Mouse (Mus musculus): ENCODE results near the gene Slc10a7. TPM values are rescaled to one million over a fixed set of nuclear protein-coding genes. Genes with fewer than 3 reads are reported as not detected.
"Not testable (repeated sequence)": the region's sequence is repeated elsewhere in the genome, so short reads cannot be mapped to it uniquely, and the experiment has no call there.

Slc10a7 gene
- polyA plus RNA-seq, 1 experiment from 2014 or later, result 13.4 TPM

GRCm38 (mm10) chr8:78515132-78515531, 6.0 kb downstream of the Slc10a7 start:
- Histone ChIP-seq H3K27ac (no peak overlapping the region), H3K4me3 (ENCODE audit: inconsistent target) (no peak overlapping the region), H3K36me3 (ENCODE audit: inconsistent target) (peaks cover 16% of the 10 kb centered on the region), H3K79me2 (ENCODE audit: inconsistent target) (peaks cover 49% of the 10 kb centered on the region)
- 75% methylated on average over 3 of the region's 3 CpGs for WGBS (ENCODE audit: missing documents)

GRCm38 (mm10) chr8:78533981-78534380, 24.8 kb downstream of the Slc10a7 start:
- WGBS (ENCODE audit: missing documents), result 100% methylated on average over 6 of the region's 6 CpGs
- Histone ChIP-seq H3K36me3 (ENCODE audit: inconsistent target) (peaks cover 21% of the 10 kb centered on the region), H3K79me2 (ENCODE audit: inconsistent target) (no peaks in the 10 kb centered on the region), H3K4me3 (ENCODE audit: inconsistent target) (no peak overlapping the region), H3K27ac (no peak overlapping the region)

- H3K79me2 ChIP-seq (ENCODE audit: inconsistent target), result no peaks in the 10 kb centered on the region
- no peak overlapping the region for H3K27ac ChIP-seq
- 92% methylated on average over 5 of the region's 5 CpGs for WGBS (ENCODE audit: missing documents)
- no peak overlapping the region for H3K4me3 ChIP-seq (ENCODE audit: inconsistent target)
- H3K36me3 ChIP-seq (ENCODE audit: inconsistent target), result peaks cover 14% of the 10 kb centered on the region; the same call in 1 of the 2 replicates
These were observed 27.6 kb downstream of the Slc10a7 start for GRCm38 (mm10) chr8:78536716-78537115.

- Histone ChIP-seq H3K36me3 (ENCODE audit: inconsistent target) (peaks cover 14% of the 10 kb centered on the region; the same call in 1 of the 2 replicates), H3K79me2 (ENCODE audit: inconsistent target) (no peaks in the 10 kb centered on the region)
- WGBS (ENCODE audit: missing documents), result 100% methylated on average over 3 of the region's 3 CpGs
These were observed 28.6 kb downstream of the Slc10a7 start for GRCm38 (mm10) chr8:78537795-78538194.

GRCm38 (mm10) chr8:78542670-78543069, 33.5 kb downstream of the Slc10a7 start:
- WGBS (ENCODE audit: missing documents), result 96% methylated on average over 4 of the region's 6 CpGs
- not testable (repeated sequence) for H3K4me3 ChIP-seq (ENCODE audit: inconsistent target); H3K79me2 ChIP-seq (ENCODE audit: inconsistent target); H3K36me3 ChIP-seq (ENCODE audit: inconsistent target); H3K27ac ChIP-seq

More at GRCm38 (mm10) chr8:78537795-78538194, 28.6 kb downstream of the Slc10a7 start:
- no peak overlapping the region for H3K4me3 ChIP-seq (ENCODE audit: inconsistent target)
- H3K27ac ChIP-seq, result no peak overlapping the region

- Histone ChIP-seq H3K36me3 (ENCODE audit: inconsistent target) (peaks cover 7% of the 10 kb centered on the region; the same call in 1 of the 2 replicates), H3K4me3 (ENCODE audit: inconsistent target) (no peak overlapping the region), H3K79me2 (ENCODE audit: inconsistent target) (no peaks in the 10 kb centered on the region), H3K27ac (no peak overlapping the region)
- 90% methylated on average over 1 of the region's 1 CpGs for WGBS (ENCODE audit: missing documents)
These were observed 34.5 kb downstream of the Slc10a7 start for GRCm38 (mm10) chr8:78543621-78544020.

GRCm38 (mm10) chr8:78544545-78544944, 35.4 kb downstream of the Slc10a7 start:
- no peaks in the 10 kb centered on the region for H3K79me2 ChIP-seq (ENCODE audit: inconsistent target)
- WGBS (ENCODE audit: missing documents), result 48% methylated on average over 2 of the region's 2 CpGs
- no peak overlapping the region for H3K27ac ChIP-seq
- no peak overlapping the region for H3K4me3 ChIP-seq (ENCODE audit: inconsistent target)
- H3K36me3 ChIP-seq (ENCODE audit: inconsistent target), result peaks cover 7% of the 10 kb centered on the region; the same call in 1 of the 2 replicates

- H3K36me3 ChIP-seq (ENCODE audit: inconsistent target); H3K79me2 ChIP-seq (ENCODE audit: inconsistent target); H3K27ac ChIP-seq; H3K4me3 ChIP-seq (ENCODE audit: inconsistent target): not testable (repeated sequence)
- 76% methylated on average over 6 of the region's 14 CpGs for WGBS (ENCODE audit: missing documents)
These were observed 36.1 kb downstream of the Slc10a7 start for GRCm38 (mm10) chr8:78545153-78545817.

- Histone ChIP-seq H3K4me3 (ENCODE audit: inconsistent target) (no peak overlapping the region), H3K27ac (no peak overlapping the region), H3K79me2 (ENCODE audit: inconsistent target) (no peaks in the 10 kb centered on the region), H3K36me3 (ENCODE audit: inconsistent target) (no peaks in the 10 kb centered on the region)
- WGBS (ENCODE audit: missing documents), result 94% methylated on average over 10 of the region's 10 CpGs
These were observed 41.0 kb downstream of the Slc10a7 start for GRCm38 (mm10) chr8:78549971-78550751.

GRCm38 (mm10) chr8:78550752-78551134, 41.6 kb downstream of the Slc10a7 start:
- Histone ChIP-seq H3K79me2 (ENCODE audit: inconsistent target) (no peaks in the 10 kb centered on the region), H3K27ac (no peak overlapping the region), H3K36me3 (ENCODE audit: inconsistent target) (no peaks in the 10 kb centered on the region), H3K4me3 (ENCODE audit: inconsistent target) (no peak overlapping the region)
- 100% methylated on average over 1 of the region's 2 CpGs for WGBS (ENCODE audit: missing documents)

GRCm38 (mm10) chr8:78555817-78556216, 46.7 kb downstream of the Slc10a7 start:
- no peak overlapping the region for H3K27ac ChIP-seq
- 98% methylated on average over 4 of the region's 4 CpGs for WGBS (ENCODE audit: missing documents)
- H3K36me3 ChIP-seq (ENCODE audit: inconsistent target), result no peaks in the 10 kb centered on the region

GRCm38 (mm10) chr8:78556773-78557434, 47.8 kb downstream of the Slc10a7 start:
- no peaks in the 10 kb centered on the region for H3K36me3 ChIP-seq (ENCODE audit: inconsistent target)
- 93% methylated on average over 11 of the region's 11 CpGs for WGBS (ENCODE audit: missing documents)
- no peaks in the 10 kb centered on the region for H3K79me2 ChIP-seq (ENCODE audit: inconsistent target)
- H3K27ac ChIP-seq, result no peak overlapping the region
- no peak overlapping the region for H3K4me3 ChIP-seq (ENCODE audit: inconsistent target)

More at GRCm38 (mm10) chr8:78555817-78556216, 46.7 kb downstream of the Slc10a7 start:
- Histone ChIP-seq H3K4me3 (ENCODE audit: inconsistent target) (no peak overlapping the region), H3K79me2 (ENCODE audit: inconsistent target) (no peaks in the 10 kb centered on the region)

- no peaks in the 10 kb centered on the region for H3K79me2 ChIP-seq (ENCODE audit: inconsistent target)
- H3K27ac ChIP-seq, result no peak overlapping the region
- H3K36me3 ChIP-seq (ENCODE audit: inconsistent target), result no peaks in the 10 kb centered on the region
- no peak overlapping the region for H3K4me3 ChIP-seq (ENCODE audit: inconsistent target)
- WGBS (ENCODE audit: missing documents), result 92% methylated on average over 6 of the region's 6 CpGs
These were observed 52.5 kb downstream of the Slc10a7 start for GRCm38 (mm10) chr8:78561620-78562019.

- WGBS (ENCODE audit: missing documents), result 95% methylated on average over 2 of the region's 2 CpGs
- H3K79me2 ChIP-seq (ENCODE audit: inconsistent target), result no peaks in the 10 kb centered on the region; the same call in 1 of the 2 replicates
- H3K36me3 ChIP-seq (ENCODE audit: inconsistent target), result no peaks in the 10 kb centered on the region
These were observed 54.4 kb downstream of the Slc10a7 start for GRCm38 (mm10) chr8:78563466-78564058.

More at GRCm38 (mm10) chr8:78563466-78564058, 54.4 kb downstream of the Slc10a7 start:
- Histone ChIP-seq H3K4me3 (ENCODE audit: inconsistent target) (no peak overlapping the region), H3K27ac (no peak overlapping the region)
